Mouse (Mus musculus) frontal cortex, adult 2 months (tissue): ENCODE data around the gene Mrpl17. TPM values are rescaled to one million over a fixed set of nuclear protein-coding genes. Genes with fewer than 3 reads are reported as not detected.
A peak's percentile ranks its signal among the peaks of the same experiment; 100 is the strongest.
"Not testable (repeated sequence)": the region's sequence is repeated elsewhere in the genome, so short reads cannot be mapped to it uniquely, and the experiment has no call there.

Source experiments
- DNase-seq, 2 experiments: peaks; one replicate each; pipeline ENCODE4 v3.0.0; 2022; ENCODE audit warnings: low spot score in 1 of 2; ENCODE audit errors: extremely low spot score in 1 of 2
- polyA plus RNA-seq: library from polyadenylated mRNA; depleted of rRNA; stranded (reverse); fragments of >200 nt; gene quantifications from 2 replicates; pipeline ENCODE4 v1.2.3, GENCODE M21; 2012; rRNA removed

The Mrpl17 gene
- polyA plus RNA-seq = 138 and 139 TPM in 2 replicates

DNA sequence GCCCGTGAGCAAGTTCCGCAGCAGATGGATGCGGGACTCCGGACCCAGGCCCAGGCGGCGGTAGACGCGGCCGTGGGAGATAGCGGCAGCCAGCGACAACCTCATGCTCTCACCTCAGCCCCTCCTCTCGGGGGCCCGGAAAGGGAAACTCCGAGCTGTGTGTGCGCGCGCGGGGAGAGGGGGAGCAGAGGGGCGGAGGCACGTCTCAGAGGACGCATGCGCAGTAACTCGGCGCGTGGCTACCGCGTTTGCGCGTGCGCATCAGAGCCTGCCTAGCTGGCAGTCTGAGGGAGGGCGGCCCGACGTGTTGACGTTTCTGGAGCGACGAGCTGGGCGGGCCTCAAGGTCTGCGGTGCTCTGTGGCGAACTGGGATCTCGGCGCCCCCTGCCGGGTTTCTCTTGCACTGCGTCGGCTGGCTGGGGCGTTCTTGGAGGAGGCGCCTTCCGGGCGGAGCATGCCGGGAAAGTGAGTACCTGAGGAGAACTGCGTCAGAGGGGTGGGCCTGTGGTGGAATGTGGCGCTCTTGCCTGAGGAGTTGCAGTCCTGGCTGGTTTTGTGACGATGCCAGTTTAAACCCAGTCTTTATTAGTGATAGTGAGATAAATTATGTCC is at the start of gene Mrpl17:
Mrpl17 (minus strand) TSS at position 223 of the 613 bp plus-strand sequence.
- peak; percentile 99 to 100 for DNase-seq

DNA sequence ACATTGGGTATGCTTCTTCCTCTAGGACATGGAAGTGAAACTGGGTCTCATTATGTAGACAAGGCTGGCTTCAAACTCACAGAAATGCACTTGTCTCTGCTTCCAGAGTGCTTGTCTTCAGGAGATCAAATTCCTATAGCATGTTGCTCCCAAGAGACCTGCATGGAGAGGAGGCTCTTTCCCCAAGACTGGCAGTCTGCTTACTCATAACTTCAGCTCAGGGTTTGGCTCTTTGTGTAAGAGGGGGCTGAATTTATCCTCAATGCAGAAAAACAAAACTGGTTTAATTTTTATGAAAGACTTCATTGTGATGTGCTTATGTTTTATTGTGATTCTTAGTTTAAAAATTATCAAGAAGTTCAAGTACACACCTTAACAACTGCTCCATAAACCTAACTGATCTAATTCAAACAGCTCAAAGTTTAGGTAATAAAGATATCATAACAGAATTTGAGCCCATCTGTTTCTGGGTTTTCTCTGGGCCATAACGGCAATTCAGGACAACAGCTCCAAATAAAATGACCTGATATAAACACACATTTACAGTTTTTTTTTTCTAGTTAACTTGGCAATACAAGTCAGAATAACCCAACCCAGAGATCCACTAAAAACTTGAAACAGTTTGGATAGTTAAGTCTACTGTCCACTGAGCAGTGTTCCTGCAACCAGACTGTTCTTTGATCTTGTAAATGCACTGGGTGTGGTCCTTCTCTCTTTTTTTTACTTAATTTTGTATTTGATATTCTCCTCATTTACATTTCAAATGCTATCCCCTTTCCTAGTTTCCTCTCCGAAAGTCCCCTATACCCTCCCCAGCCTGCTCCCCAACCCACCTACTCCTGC is 45.0 kb upstream of the Mrpl17 start:
- not testable (repeated sequence) for DNase-seq

DNA sequence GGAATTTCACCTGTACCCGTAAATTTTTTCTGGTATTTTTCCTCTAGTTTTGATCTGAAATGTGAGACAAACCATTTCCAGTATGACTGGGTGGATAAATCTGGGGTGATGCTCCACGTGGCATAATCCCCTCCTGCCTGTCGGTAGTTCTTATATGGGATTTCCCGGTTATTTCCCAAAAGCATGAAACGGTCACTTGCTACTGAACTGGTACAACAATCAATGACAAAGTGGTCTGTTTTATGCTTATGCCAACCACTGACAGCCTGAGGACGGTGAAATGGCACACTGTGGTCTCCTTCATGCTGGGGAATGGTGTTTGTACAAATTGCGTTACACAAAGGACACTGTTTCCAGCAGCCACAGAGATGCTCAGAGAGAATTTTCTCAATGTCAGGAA is 13.4 kb upstream of the Mrpl17 start:
- no peak for DNase-seq

DNA sequence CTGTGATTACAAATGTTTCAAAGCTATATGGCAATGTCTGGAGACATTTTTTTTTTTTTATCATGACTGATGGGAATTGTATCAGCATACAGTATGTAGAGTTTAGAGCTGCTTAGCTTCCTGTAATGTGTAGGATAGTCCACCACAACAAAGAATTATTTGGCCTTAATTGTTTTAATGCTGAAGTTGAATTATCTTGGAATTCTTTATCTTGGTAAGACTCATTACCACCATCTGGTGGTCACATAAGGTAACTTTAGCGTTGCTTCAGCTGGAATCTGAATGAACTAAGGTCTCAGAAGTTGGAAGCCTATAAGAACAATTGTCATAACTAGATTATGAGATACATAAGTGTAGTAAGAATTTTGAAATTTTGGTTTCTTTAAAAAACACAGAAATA is 7.6 kb upstream of the Mrpl17 start:
- peak in 1 of 2 experiments; percentile 68 for DNase-seq

DNA sequence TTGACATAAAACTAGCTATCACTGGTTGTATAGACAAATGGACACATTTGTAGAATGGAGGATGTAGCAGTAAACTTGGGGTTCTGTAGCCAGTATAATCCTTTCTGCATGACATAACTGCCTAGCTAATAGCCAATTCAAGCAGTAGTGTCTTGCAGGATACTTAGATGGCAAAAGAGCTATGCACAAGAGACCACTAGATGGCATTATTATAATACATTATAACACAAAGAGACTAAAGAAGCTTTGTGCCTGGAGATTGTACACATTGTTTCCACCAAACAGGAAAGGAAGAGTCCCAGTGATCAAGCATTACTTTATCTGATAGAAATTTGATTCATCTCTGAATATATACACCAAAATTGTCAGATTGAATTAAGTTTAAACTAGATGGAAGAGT is 5.8 kb upstream of the Mrpl17 start:
- DNase-seq = no peak

DNA sequence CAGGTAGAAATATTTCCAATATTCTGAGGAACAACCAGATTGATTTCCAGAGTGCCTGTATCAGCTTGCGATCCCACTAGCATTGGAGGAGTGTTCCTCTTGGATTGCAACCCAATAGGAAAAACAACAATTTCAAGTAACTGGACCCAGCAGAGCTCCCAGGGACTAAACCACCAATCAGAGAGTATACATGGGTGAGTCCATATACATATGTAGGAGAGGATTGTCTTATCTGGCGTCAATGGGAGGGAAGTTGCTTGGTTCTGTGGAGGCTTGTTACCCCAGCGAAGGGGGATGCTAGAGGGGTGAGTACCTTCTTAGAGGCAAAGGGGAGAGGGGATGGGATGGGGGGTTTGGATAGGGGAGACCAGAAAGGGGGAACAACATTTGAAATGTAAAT is 2.4 kb upstream of the Mrpl17 start:
- DNase-seq = no peak

DNA sequence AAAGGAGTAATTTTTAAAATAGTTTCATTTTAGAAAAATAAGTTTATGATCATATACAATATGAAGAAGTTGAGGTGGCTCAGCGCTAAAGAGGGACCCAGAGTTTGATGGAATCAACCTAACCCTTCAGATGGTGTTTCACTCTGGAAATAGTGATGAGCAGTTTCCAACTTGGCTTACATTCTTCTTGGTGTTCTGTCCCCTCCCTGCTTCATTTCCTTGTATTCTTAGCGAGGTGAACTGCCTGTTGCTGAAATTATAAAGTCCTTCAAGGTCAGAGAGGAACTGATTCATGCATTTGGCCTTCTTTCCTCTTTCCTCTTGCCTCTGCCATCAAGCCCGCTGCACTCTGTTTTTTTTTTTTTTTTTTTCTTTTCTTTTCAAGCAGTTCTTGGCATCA is 1.7 kb upstream of the Mrpl17 start:
- DNase-seq = no peak

DNA sequence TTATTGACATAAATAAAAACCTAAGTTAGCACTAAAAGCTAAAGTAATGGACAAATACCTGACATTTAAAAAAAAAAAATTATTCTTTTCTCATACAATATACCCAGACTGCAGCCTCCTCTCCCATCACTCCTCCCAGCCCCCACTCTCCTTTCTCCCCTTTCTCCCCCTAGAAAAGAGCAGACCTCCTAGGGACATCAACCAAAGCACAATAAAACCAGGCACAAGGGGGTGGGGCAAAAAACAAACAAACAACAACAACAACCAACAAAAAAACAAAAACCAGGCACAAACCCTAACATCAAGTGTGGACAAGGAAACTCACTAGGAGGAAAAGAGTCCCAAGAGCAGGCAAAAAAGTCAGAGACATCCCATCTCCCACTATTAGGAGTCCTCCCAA is 617 bp upstream of the Mrpl17 start:
- no peak for DNase-seq

DNA sequence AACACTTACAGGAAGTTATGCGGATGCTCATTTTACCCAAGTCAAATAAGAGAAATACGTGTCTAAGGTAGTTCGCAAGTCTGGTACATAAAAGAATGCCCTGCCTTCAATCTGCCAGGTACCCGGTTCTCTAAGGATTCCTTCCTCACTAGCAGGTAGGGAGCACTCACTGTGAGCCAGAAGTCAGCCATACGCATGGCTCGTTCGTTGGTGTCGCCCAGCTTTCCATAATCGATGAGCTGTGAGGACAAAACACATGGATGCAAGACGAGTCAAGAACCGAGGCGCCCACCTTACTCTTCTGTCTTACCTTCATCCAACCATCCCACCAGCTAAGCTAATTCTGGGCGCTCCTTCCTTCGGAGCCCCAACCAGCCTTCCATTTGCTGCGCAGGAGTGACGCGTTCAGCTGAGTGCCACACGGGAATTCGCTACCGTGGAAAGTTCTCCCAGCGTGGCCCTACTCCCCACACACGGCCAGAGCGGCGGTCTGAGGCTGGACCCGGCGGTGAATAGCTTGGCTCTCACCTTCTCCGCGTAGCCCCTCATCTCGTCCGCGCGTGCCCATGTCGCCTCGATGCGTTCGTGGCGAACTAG is 521 bp downstream of the Mrpl17 start:
- DNase-seq = peak; percentile 33 to 44

DNA sequence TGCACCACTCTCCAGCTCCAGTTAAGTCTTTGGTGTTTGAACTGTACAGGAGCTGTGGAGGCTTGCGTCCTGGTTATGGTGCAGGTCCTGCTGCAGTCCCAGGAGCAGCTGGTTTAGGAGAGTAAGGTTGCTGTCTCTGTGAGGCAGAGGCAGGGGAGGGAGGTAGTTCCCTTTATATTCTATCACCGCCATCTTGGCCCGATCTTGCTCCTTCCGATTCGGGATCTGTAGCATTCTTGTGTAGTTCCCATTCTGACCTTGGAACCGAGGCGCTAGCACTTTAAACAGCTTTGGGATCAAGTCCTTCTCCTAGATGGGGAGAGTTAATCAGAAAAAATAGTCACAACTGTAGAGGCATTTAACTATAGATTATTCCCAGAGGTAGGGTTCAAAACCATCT is 1.1 kb downstream of the Mrpl17 start:
- no peak for DNase-seq

DNA sequence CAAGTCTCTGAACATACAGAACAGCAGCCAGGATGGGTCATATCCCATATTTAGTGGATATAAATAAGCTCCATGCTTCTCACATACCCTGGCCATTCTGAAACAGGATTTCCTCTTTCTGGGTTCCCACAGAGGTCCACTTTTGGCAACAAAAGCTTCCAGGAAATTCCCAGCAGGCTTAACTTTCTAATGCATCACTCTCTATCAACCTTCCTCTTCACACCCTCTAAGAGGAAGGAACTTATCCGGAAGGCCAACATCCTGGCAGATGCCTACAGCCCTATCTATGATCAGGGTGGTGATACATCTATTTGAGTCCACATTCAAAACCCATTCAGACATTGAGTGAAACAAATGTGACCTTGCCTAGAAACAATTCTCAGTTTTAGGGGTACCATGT is 2.5 kb downstream of the Mrpl17 start:
- DNase-seq = no peak

DNA sequence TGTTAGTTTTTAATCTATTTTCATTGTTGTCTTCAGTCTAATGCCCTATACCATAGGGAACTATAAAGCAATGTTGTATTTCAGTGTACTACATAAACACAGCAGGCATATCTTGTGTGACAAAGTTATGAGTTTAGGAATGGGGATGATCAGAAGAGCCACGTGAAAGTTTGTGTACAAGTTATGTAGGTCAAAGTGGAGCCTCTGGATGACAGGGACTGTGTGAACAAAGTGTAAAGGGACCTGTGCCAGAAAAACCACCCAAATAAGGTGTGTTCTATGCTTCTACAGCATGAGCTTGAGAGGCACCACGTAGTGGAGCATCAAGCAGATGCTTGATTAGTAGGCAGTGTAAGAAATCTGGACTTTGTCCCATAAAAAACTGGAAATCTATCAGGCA is 4.2 kb downstream of the Mrpl17 start:
- DNase-seq = no peak

DNA sequence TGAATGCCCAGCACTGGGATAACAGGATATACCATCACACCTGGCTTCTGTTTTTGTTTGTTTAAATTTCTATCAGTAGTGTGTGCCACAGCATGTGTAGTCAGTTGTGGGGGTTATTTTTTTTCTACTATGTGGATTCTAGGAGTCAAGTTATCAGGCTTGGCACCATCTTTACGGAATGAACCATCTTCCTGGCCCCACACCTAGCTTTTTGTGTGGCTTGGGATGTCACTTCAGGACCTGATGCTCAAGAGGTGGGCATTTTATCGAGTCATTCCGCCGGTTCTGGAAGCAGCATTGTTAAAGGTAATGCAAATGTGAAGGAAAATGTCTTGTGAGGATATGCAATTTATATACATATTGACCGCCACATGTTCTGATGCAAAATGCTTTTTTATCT is 4.8 kb downstream of the Mrpl17 start:
- DNase-seq = no peak

DNA sequence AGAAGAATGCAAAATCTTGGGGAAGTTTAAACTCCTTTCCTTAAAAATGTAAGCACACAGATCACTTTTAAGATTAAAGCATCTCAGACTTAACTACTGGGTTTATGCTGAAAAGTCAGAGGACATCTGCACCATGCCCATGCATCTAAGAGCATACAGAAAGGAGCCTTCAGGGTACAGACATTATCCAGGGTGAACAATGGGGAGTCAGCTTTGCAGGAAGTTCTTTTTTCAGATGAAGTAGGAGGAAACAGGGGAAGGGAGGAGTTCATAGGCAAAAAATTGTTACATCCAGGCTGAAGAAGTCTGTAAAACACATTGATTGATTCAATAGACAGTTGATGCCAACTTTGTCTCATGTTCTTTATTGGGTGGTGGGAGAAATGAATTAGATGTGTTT is 7.5 kb downstream of the Mrpl17 start:
- no peak for DNase-seq

DNA sequence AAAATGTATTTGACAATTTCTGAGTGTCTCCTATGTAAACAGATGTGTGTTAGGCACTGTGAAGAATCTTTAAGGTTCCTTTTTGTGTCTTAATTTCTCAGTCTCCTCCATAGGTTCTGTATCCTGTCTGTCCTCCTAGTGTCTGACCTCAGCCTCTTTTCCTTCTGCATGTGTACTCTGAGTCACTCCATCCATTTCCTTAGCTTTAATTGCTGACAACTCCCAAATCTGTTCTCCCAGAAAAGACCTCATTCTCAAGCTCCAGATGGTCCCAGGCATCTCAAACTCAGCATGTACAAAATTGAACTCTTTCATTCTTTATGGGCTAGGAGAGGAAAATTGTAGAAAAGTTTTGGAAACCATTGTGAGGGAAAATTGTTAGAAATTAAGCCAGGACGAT is 8.1 kb downstream of the Mrpl17 start:
- no peak for DNase-seq

DNA sequence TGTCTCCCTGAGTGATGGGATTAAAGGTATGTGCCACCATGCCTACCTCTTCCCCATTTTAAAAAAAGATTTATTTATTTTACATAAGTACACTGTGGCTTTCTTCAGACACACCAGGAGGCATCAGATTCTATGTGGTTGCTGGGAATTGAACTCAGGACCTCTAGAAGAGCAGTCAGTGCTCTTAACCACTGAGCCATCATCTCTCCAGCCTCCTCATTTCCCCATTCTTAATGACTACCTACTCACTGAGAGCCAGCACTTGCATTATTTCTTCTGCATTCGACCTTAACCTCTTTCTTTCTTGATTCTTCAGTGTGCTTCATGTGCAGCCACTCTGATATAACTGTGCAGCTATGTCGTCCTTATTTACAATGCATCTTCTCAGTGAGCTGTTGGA is 8.6 kb downstream of the Mrpl17 start:
- DNase-seq = no peak

DNA sequence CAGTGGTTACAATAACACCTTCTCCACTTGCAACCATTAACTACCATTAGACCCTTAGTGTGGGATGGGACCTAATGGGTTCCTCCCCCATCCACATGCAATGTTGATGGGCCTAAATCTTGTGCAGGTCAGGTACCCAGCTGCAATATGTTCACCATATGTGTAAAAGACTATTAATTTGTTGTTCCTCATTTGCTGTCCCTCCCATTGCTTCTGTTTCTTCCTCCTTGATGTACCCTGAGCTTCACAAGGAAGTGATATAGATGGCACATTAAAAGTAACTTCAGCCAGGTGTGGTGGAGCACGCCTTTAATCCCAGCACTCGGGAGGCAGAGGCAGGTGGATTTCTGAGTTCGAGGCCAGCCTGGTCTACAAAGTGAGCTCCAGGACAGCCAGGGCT is 13.9 kb downstream of the Mrpl17 start:
- DNase-seq = no peak

DNA sequence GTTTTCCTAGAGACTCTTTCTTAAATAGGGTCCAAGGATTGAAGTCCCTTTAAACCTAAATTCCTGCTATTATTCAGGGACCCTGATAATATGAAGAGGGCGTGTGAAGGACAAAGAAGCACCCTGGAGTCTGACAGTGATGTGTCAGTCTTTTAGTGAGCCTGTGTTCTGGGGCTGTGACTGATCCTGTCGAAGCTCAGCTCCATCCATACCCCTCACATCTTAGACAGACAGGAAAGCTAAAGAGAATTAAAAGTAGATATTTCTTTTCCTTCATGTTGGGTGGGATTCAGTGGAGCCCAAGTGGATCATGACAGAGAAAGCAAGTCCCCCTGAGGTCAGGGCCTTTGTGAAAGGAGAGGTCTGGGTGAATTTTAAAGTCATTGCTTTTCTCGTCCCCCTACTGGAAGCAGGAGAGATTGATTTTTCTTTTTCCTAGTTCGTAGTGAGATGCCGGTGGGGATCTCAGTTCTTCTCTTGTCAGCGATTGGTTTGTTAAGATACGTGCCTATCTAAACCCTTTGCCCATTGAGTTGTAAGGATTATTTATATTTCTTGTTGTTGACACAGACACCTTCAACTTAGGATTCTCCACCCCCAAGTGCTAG is 15.0 kb downstream of the Mrpl17 start:
- no peak for DNase-seq

DNA sequence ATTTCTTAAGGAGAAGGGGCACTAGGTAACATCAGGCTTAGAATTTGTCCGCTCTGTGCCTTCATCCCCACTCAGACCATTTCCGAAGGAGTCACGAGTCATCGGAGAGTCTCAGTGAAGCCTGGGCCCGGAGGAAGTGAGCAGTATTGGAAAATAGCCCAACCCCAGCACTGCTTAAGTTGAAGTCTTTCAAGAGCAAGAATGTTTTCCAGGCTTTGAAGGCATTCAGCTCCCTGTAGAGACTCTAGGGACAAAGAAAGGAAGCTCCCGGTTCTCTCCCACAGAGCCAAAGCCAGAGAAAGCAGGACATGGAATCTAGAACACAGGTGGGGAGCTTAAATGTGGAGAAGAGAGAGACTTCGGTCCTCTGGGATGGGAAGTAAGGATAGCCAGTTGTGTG is 17.2 kb downstream of the Mrpl17 start:
- DNase-seq = no peak

DNA sequence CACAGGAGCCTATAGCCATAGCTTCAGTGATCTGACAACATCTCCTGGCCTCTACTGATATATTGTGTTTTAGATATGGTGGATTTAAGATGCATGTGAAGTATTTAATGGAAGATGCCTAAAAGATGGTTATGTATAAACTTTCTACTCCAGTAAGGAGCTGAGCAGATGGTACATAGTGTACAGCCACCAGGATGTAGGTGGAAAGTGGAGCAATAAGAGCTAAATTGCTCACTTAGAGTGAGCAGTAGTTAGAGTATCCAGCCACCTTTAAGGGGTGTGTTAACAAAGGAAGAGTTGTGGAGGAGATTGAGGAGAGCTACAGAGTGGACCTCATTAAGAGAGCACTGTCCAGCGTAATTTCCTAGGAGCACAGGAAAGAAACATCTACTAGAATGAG is 19.8 kb downstream of the Mrpl17 start:
- no peak for DNase-seq

DNA sequence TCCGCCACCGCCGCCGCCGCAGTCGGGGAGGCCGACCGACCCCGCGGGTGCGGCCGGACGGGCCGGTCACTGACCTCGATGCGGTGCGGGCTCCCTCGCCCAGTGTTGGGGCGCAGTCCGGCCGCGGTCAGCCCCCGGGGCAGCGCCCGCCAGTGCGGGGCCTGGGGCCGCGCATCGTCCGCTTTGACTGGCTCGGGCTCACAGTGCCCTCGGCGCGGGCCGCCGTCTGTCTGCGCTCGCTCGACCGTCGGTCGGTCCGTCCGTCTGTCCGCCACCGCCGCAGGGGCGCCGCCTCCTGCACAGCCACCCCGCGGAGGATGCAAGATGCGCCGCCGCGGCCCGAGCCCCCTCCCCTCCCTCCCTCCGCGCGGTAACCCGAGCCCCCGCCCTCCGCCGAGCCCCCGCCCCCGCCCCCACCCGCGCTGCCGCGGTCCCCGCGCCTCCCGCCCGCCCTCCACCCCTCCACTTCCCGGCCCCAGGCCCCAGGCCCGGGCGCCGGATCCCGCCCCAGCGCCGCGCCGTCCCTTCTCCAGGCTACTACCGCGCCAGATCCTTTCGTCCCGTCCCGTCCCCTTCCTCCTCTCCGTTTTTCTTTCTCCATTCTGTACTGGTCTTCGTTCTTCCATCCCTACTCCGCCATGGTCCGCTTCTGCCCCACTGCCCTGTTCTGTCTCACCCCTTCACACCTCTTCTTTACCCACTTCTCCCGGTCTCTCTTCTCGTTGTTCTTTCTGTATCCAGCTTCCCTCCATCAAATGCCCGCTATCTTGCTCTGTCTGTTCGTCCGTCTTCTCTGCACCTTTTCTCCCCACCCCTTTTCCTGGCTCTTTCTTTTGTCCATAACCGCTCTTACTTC is 23.4 kb downstream of the Mrpl17 start, which contains the start of gene Dchs1:
Dchs1 (minus strand) TSS at position 370 of the 856 bp plus-strand sequence.
- DNase-seq = no peak
